In genomic region chr13:37617015-37617414, GRCm38 (mm10) we compare ENCODE assay signal across 17 mouse cellular contexts.
A peak's percentile ranks its signal among the peaks of the same experiment; 100 is the strongest.
DNase-seq lines count a peak whose midpoint lies in the region.
"Had no signal": no experiment of that assay in that cellular context is flagged by ENCODE, and none has a peak within 500 bp of the region (broad histone marks: within the 10 kb centered on the region; RNA-seq: fewer than 3 reads in every experiment).

No protein-coding gene starts in this region.

- DNase-seq in heart, adult 11 months = peak; percentile 74
- DNase-seq in heart, postnatal 36 days = no peak
- peak; percentile 19 to 47 for DNase-seq in left cerebral cortex, adult 18-20 months (ENCODE audit: low spot score in 2 of 2)
- DNase-seq in left cerebral cortex, postnatal 4 days = no peak
- DNase-seq in right cerebral cortex, adult 18-20 months = peak; percentile 43
- DNase-seq in right cerebral cortex, postnatal 14 days = no peak
- peak; percentile 39 for DNase-seq in telencephalon, adult 2 months (ENCODE audit: low read depth, low spot score)
- DNase-seq: adrenal gland, postnatal 14 days; cerebellum, adult 11-12 months; cerebellum, adult 9-11 months; embryo, embryonic 11 days; gastrocnemius, postnatal 10 days; heart, postnatal 14 days; kidney, adult 8-10 months; kidney, postnatal 4 days; lung, embryonic 14.5 days; lung, postnatal 14 days had no signal

- intact Hi-C loops in heart, postnatal 36 days (cut with DNase I) = loop anchor here (5.0 kb wide), 1 partner anchor 135 kb away; no protein-coding TSS in a partner anchor
- intact Hi-C loops in left cerebral cortex, postnatal 4 days (cut with DNase I) = no loop called here

Comparison
In these comparisons a context has a peak if more than half of its experiments do, and no peak if none do; other contexts are left out.
1. DNase-seq: peak in heart, adult 11 months (single experiment), left cerebral cortex, adult 18-20 months (2 of 2), right cerebral cortex, adult 18-20 months (single experiment) and telencephalon, adult 2 months (single experiment); none in heart, postnatal 36 days (0 of 2), left cerebral cortex, postnatal 4 days (single experiment) and right cerebral cortex, postnatal 14 days (single experiment).